Mouse (Mus musculus): ENCODE measurements around the gene C2cd4c. TPM values are rescaled to one million over a fixed set of nuclear protein-coding genes. Genes with fewer than 3 reads are reported as not detected.
A peak's percentile ranks its signal among the peaks of the same experiment; 100 is the strongest.

C2cd4c gene
- total RNA-seq, 2 experiments from 2014 or later: not detected

- ATAC-seq (replicated peaks; ENCODE audit: poor library complexity, severe bottlenecking): peak; percentile 77
Measured at GRCm38 (mm10) chr10:79580811-79581210, 33.0 kb downstream of the C2cd4c start.

- ATAC-seq (replicated peaks; ENCODE audit: poor library complexity, severe bottlenecking): no peak
Measured at GRCm38 (mm10) chr10:79580356-79580755, 33.5 kb downstream of the C2cd4c start.

- ATAC-seq (replicated peaks; ENCODE audit: poor library complexity, severe bottlenecking): no peak
Measured at GRCm38 (mm10) chr10:79579781-79580180, 34.0 kb downstream of the C2cd4c start.

GRCm38 (mm10) chr10:79578891-79579290 is 34.9 kb downstream of the C2cd4c start:
- ATAC-seq (replicated peaks; ENCODE audit: poor library complexity, severe bottlenecking): no peak

GRCm38 (mm10) chr10:79578276-79578675 is 35.5 kb downstream of the C2cd4c start:
- no peak for ATAC-seq (replicated peaks; ENCODE audit: poor library complexity, severe bottlenecking)

- ATAC-seq (replicated peaks; ENCODE audit: poor library complexity, severe bottlenecking): no peak
Measured at GRCm38 (mm10) chr10:79577376-79577775, 36.4 kb downstream of the C2cd4c start.

GRCm38 (mm10) chr10:79575754-79576153 is 38.1 kb downstream of the C2cd4c start:
- ATAC-seq (replicated peaks; ENCODE audit: poor library complexity, severe bottlenecking): no peak

GRCm38 (mm10) chr10:79574796-79575195 is 39.0 kb downstream of the C2cd4c start:
- no peak for ATAC-seq (replicated peaks; ENCODE audit: poor library complexity, severe bottlenecking)

GRCm38 (mm10) chr10:79574350-79574749 is 39.5 kb downstream of the C2cd4c start:
- no peak for ATAC-seq (replicated peaks; ENCODE audit: poor library complexity, severe bottlenecking)

GRCm38 (mm10) chr10:79573611-79574010 is 40.2 kb downstream of the C2cd4c start:
- no peak for ATAC-seq (replicated peaks; ENCODE audit: poor library complexity, severe bottlenecking)

- no peak for ATAC-seq (replicated peaks; ENCODE audit: poor library complexity, severe bottlenecking)
Measured at GRCm38 (mm10) chr10:79571314-79571713, 42.5 kb downstream of the C2cd4c start.

GRCm38 (mm10) chr10:79569921-79570320 is 43.9 kb downstream of the C2cd4c start:
- no peak for ATAC-seq (replicated peaks; ENCODE audit: poor library complexity, severe bottlenecking)

- ATAC-seq (replicated peaks; ENCODE audit: poor library complexity, severe bottlenecking): no peak
Measured at GRCm38 (mm10) chr10:79559716-79560115, 54.1 kb downstream of the C2cd4c start.

GRCm38 (mm10) chr10:79557496-79557895 is 56.3 kb downstream of the C2cd4c start:
- no peak for ATAC-seq (replicated peaks; ENCODE audit: poor library complexity, severe bottlenecking)

GRCm38 (mm10) chr10:79556951-79557350 is 56.9 kb downstream of the C2cd4c start:
- ATAC-seq (replicated peaks; ENCODE audit: poor library complexity, severe bottlenecking): no peak

Other genes with a start within 250 kb of the C2cd4c start
- not detected in 2 replicates for gene Vmn2r83, start 145.3 kb downstream of the C2cd4c start, total RNA-seq (2014; fragmentation: Nextera tagmentation)
- not detected in 2 replicates for gene Vmn2r83, start 145.3 kb downstream of the C2cd4c start, total RNA-seq (2017)
- gene Plpp2, start 80.2 kb downstream of the C2cd4c start, total RNA-seq (2014; fragmentation: Nextera tagmentation): 13.9 and 14.8 TPM in 2 replicates
- gene Plpp2, start 80.2 kb downstream of the C2cd4c start, total RNA-seq (2017): 5.3 and 7.9 TPM in 2 replicates
- gene Mier2, start 58.8 kb downstream of the C2cd4c start, total RNA-seq (2014; fragmentation: Nextera tagmentation): 24.4 and 24.8 TPM in 2 replicates
- gene Mier2, start 58.8 kb downstream of the C2cd4c start, total RNA-seq (2017): 10.8 and 16.8 TPM in 2 replicates
- gene Theg, start 26.7 kb downstream of the C2cd4c start, total RNA-seq (2014; fragmentation: Nextera tagmentation): not detected in 2 replicates
- not detected in 2 replicates for gene Theg, start 26.7 kb downstream of the C2cd4c start, total RNA-seq (2017)
- not detected in 2 replicates for gene Shc2, start 23.9 kb upstream of the C2cd4c start, total RNA-seq (2014; fragmentation: Nextera tagmentation)
- not detected in 2 replicates for gene Shc2, start 23.9 kb upstream of the C2cd4c start, total RNA-seq (2017)
- gene Odf3l2, start 31.7 kb upstream of the C2cd4c start, total RNA-seq (2014; fragmentation: Nextera tagmentation): not detected in 2 replicates
- gene Odf3l2, start 31.7 kb upstream of the C2cd4c start, total RNA-seq (2017): not detected in 2 replicates
- not detected in 2 replicates for gene Madcam1, start 50.5 kb upstream of the C2cd4c start, total RNA-seq (2014; fragmentation: Nextera tagmentation)
- gene Madcam1, start 50.5 kb upstream of the C2cd4c start, total RNA-seq (2017): not detected in 2 replicates
- 7.4 and 9.7 TPM in 2 replicates for gene Tpgs1, start 55.3 kb upstream of the C2cd4c start, total RNA-seq (2014; fragmentation: Nextera tagmentation)
- gene Tpgs1, start 55.3 kb upstream of the C2cd4c start, total RNA-seq (2017): 8.1 and 14.6 TPM in 2 replicates
- gene Cdc34, start 68.2 kb upstream of the C2cd4c start, total RNA-seq (2014; fragmentation: Nextera tagmentation): 110 and 115 TPM in 2 replicates
- gene Cdc34, start 68.2 kb upstream of the C2cd4c start, total RNA-seq (2017): 98.7 and 142 TPM in 2 replicates
- gene Gzmm, start 75.0 kb upstream of the C2cd4c start, total RNA-seq (2014; fragmentation: Nextera tagmentation): 2.2 TPM in 1 of 2 replicates, not detected in the other
- gene Gzmm, start 75.0 kb upstream of the C2cd4c start, total RNA-seq (2017): 0.34 TPM in 1 of 2 replicates, not detected in the other
- 253 and 319 TPM in 2 replicates for gene Bsg, start 90.5 kb upstream of the C2cd4c start, total RNA-seq (2014; fragmentation: Nextera tagmentation)
- gene Bsg, start 90.5 kb upstream of the C2cd4c start, total RNA-seq (2017): 278 and 345 TPM in 2 replicates
- gene Hcn2, start 102.6 kb upstream of the C2cd4c start, total RNA-seq (2014; fragmentation: Nextera tagmentation): 0.28 TPM in 1 of 2 replicates, not detected in the other
- 0.39 TPM in 1 of 2 replicates, not detected in the other for gene Hcn2, start 102.6 kb upstream of the C2cd4c start, total RNA-seq (2017)
- gene Polrmt, start 132.6 kb upstream of the C2cd4c start, total RNA-seq (2014; fragmentation: Nextera tagmentation): 28.6 and 56.2 TPM in 2 replicates
- gene Polrmt, start 132.6 kb upstream of the C2cd4c start, total RNA-seq (2017): 12.7 and 14.0 TPM in 2 replicates
- not detected in 2 replicates for gene Fgf22, start 141.1 kb upstream of the C2cd4c start, total RNA-seq (2014; fragmentation: Nextera tagmentation)
- not detected in 2 replicates for gene Fgf22, start 141.1 kb upstream of the C2cd4c start, total RNA-seq (2017)
- 32.1 and 64.5 TPM in 2 replicates for gene Rnf126, start 152.9 kb upstream of the C2cd4c start, total RNA-seq (2014; fragmentation: Nextera tagmentation)
- gene Rnf126, start 152.9 kb upstream of the C2cd4c start, total RNA-seq (2017): 17.3 and 28.2 TPM in 2 replicates
- 4.6 TPM in 1 of 2 replicates, not detected in the other for gene Fstl3, start 163.2 kb upstream of the C2cd4c start, total RNA-seq (2014; fragmentation: Nextera tagmentation)
- 0.62 and 1.4 TPM in 2 replicates for gene Fstl3, start 163.2 kb upstream of the C2cd4c start, total RNA-seq (2017)
- 172 and 215 TPM in 2 replicates for gene Prss57, start 176.9 kb upstream of the C2cd4c start, total RNA-seq (2014; fragmentation: Nextera tagmentation)
- gene Prss57, start 176.9 kb upstream of the C2cd4c start, total RNA-seq (2017): 77.4 and 86.7 TPM in 2 replicates
- gene Palm, start 179.5 kb upstream of the C2cd4c start, total RNA-seq (2014; fragmentation: Nextera tagmentation): 80.1 and 110 TPM in 2 replicates
- 35.6 and 48.6 TPM in 2 replicates for gene Palm, start 179.5 kb upstream of the C2cd4c start, total RNA-seq (2017)
- 0.34 TPM in 1 of 2 replicates, not detected in the other for gene Misp, start 207.0 kb upstream of the C2cd4c start, total RNA-seq (2014; fragmentation: Nextera tagmentation)
- 0.82 TPM in 1 of 2 replicates, not detected in the other for gene Misp, start 207.0 kb upstream of the C2cd4c start, total RNA-seq (2017)
- 497 and 526 TPM in 2 replicates for gene Ptbp1, start 240.4 kb upstream of the C2cd4c start, total RNA-seq (2014; fragmentation: Nextera tagmentation)
- gene Ptbp1, start 240.4 kb upstream of the C2cd4c start, total RNA-seq (2017): 211 and 216 TPM in 2 replicates

All from granulocyte monocyte progenitor cell, adult 5-6 weeks (primary cell).